Mouse (Mus musculus) ES-CJ7 (cell line): Measurements from ENCODE around the gene Nutf2-ps1.

Experiments
- DNase-seq: peaks from one replicate; pipeline ENCODE4 v3.0.0; 2011; ENCODE audit warnings: low read depth, low spot score

Nutf2-ps1 gene

GRCm38 (mm10) chr19:53571056-53571455 lies 17.8 kb downstream of the Nutf2-ps1 start:
- DNase-seq = no peak

GRCm38 (mm10) chr19:53568553-53568952 lies 20.3 kb downstream of the Nutf2-ps1 start:
- DNase-seq = no peak

GRCm38 (mm10) chr19:53567864-53568263 lies 21.0 kb downstream of the Nutf2-ps1 start:
- no peak for DNase-seq

GRCm38 (mm10) chr19:53565565-53566277 lies 23.1 kb downstream of the Nutf2-ps1 start:
- DNase-seq = no peak

- no peak for DNase-seq
Observed at GRCm38 (mm10) chr19:53564174-53564573, 24.7 kb downstream of the Nutf2-ps1 start.

- peak; percentile 64 for DNase-seq
Observed at GRCm38 (mm10) chr19:53560436-53560835, 28.4 kb downstream of the Nutf2-ps1 start.

GRCm38 (mm10) chr19:53557267-53557936 lies 31.5 kb downstream of the Nutf2-ps1 start:
- DNase-seq = peak; percentile 68

- peak; percentile 59 for DNase-seq
Observed at GRCm38 (mm10) chr19:53556841-53557240, 32.0 kb downstream of the Nutf2-ps1 start.

GRCm38 (mm10) chr19:53554981-53555616 lies 33.8 kb downstream of the Nutf2-ps1 start:
- DNase-seq = no peak

GRCm38 (mm10) chr19:53554402-53554801 lies 34.5 kb downstream of the Nutf2-ps1 start:
- DNase-seq = no peak

- DNase-seq = no peak
Observed at GRCm38 (mm10) chr19:53552795-53553194, 36.1 kb downstream of the Nutf2-ps1 start.

GRCm38 (mm10) chr19:53552216-53552786 lies 36.6 kb downstream of the Nutf2-ps1 start:
- peak; percentile 71 for DNase-seq

- DNase-seq = no peak
Observed at GRCm38 (mm10) chr19:53550972-53551371, 37.9 kb downstream of the Nutf2-ps1 start.

- no peak for DNase-seq
Observed at GRCm38 (mm10) chr19:53547597-53547996, 41.3 kb downstream of the Nutf2-ps1 start.

GRCm38 (mm10) chr19:53544923-53545561 lies 43.8 kb downstream of the Nutf2-ps1 start:
- DNase-seq = no peak

- no peak for DNase-seq
Observed at GRCm38 (mm10) chr19:53543602-53544001, 45.3 kb downstream of the Nutf2-ps1 start.

- DNase-seq = no peak
Observed at GRCm38 (mm10) chr19:53539296-53539695, 49.6 kb downstream of the Nutf2-ps1 start.

- no peak for DNase-seq
Observed at GRCm38 (mm10) chr19:53538796-53539195, 50.1 kb downstream of the Nutf2-ps1 start.
